Mouse (Mus musculus): ENCODE measurements around the gene Ssbp3. TPM values are rescaled to one million over a fixed set of nuclear protein-coding genes. Genes with fewer than 3 reads are reported as not detected.

Gene Ssbp3
- polyA plus RNA-seq, 1 experiment from 2014 or later = 173 TPM

DNA sequence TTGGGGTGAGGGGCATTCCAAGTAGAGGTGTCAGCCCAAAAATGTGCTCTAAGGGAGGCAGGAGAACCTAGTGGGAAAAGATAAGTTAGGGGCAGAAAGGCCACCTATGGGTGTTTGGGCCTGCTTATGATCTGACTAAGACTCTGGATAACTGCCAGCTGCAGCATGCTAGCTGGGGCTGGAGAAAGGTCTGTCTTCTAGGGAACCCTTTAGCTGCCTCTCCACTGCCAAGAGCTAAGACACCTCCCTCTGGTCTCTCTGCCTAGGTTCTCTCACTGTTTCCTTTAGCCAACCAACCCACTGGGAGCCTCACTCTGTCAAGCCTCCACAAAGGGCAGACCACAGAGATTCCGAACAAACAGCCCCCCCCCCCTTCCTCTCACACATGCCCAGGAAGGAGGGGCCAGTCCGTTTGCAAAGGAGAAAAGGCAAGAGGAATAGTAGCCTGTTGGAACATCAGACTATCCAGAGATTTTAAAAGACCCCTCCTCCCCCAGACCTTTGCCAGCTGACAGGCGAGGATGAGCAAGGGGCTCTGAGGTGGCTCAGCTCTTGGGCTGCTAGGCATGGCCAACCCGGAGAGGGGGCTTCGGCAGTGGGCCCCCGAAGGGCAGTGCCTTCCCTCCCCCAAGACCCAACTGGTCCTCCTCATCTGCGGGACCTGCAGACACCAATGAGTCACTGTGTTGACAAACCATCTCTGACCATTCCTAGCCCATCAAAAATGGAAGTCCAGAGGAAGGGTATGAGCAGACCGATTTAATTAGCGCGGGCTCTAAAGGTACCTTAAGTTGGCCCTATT lies 1.4 kb upstream of the Ssbp3 start:
- ATAC-seq = no peak

GRCm38 (mm10) chr4:106909797-106910196 lies 704 bp upstream of the Ssbp3 start:
- Histone ChIP-seq H3K4me2 (peak overlapping the region; percentile 94), H3K27ac (peak overlapping the region; percentile 94), H3K4me1 (peaks cover 48% of the 10 kb centered on the region), H3K36me3 (ENCODE audit: poor library complexity, severe bottlenecking) (peaks cover 9% of the 10 kb centered on the region), H3K9ac (peak overlapping the region; percentile 51; the same call in 1 of the 2 replicates), H3K9me3 (replicated peaks) (no peaks in the 10 kb centered on the region), H3K27me3 (no peaks in the 10 kb centered on the region), H3K4me3 (peak overlapping the region; percentile 100)
- 1% methylated on average over 6 of the region's 6 CpGs for whole genome bisulfite sequencing
- ATAC-seq = no peak

More for the DNA sequence above, 1.4 kb upstream of the Ssbp3 start:
- WGBS = 5% methylated on average over 10 of the region's 10 CpGs
- peak overlapping the region; percentile 100 for H3K4me3 ChIP-seq
- H3K36me3 ChIP-seq (ENCODE audit: poor library complexity, severe bottlenecking) = peaks cover 2% of the 10 kb centered on the region; the same call in 1 of the 2 replicates
- no peaks in the 10 kb centered on the region for H3K27me3 ChIP-seq
- H3K27ac ChIP-seq = peak overlapping the region; percentile 94
- H3K9ac ChIP-seq = peak overlapping the region; percentile 51
- peak overlapping the region; percentile 94 for H3K4me2 ChIP-seq
- H3K9me3 ChIP-seq (replicated peaks) = no peaks in the 10 kb centered on the region
- peaks cover 42% of the 10 kb centered on the region for H3K4me1 ChIP-seq

DNA sequence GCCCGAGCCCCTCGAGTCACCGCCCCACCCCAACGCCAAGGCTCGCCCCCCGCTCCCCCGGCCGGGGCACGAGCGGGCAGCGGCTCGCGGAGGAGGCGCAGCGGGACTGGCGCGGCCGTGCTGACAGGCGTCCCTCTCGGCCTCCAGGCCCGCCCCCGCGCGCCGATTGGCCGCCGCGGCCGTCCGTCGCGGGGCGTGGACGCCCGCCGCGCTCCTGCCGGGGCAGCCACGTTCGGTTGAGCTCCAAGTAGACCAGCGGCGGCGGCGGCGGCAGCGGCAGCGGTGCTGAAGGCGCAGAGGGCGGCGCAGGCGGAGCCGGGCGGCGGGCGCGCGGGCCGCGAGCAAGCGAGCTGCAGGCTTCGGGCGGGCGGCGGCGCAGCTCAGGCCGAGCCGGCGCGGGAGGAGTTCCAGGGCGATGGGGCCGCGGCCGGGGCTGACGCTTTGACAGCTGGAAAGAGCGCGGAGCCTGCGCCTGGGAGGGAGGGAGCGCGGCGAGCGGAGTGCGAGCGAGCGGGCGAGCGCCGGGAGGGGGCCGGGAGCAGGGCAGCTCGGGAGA lies 823 bp downstream of the Ssbp3 start:
- peak; percentile 92 for ATAC-seq
- H3K4me3 ChIP-seq = peak overlapping the region; percentile 100
- H3K27me3 ChIP-seq = no peaks in the 10 kb centered on the region
- H3K4me1 ChIP-seq = peaks cover 64% of the 10 kb centered on the region
- H3K9ac ChIP-seq = peak overlapping the region; percentile 100
- H3K27ac ChIP-seq = peak overlapping the region; percentile 99
- H3K4me2 ChIP-seq = peak overlapping the region; percentile 94
- no peaks in the 10 kb centered on the region for H3K9me3 ChIP-seq (replicated peaks)
- H3K36me3 ChIP-seq (ENCODE audit: poor library complexity, severe bottlenecking) = peaks cover 24% of the 10 kb centered on the region
- WGBS = 0% methylated on average over 39 of the region's 89 CpGs

GRCm38 (mm10) chr4:106911951-106912688 lies 1.6 kb downstream of the Ssbp3 start:
- H3K36me3 ChIP-seq (ENCODE audit: poor library complexity, severe bottlenecking) = peaks cover 32% of the 10 kb centered on the region
- H3K4me1 ChIP-seq = peaks cover 72% of the 10 kb centered on the region
- peak overlapping the region; percentile 100 for H3K9ac ChIP-seq
- H3K27ac ChIP-seq = peak overlapping the region; percentile 99
- no peaks in the 10 kb centered on the region for H3K27me3 ChIP-seq
- peak; percentile 25 for ATAC-seq
- WGBS = 1% methylated on average over 35 of the region's 73 CpGs
- peak overlapping the region; percentile 100 for H3K4me3 ChIP-seq
- H3K4me2 ChIP-seq = peak overlapping the region; percentile 94
- H3K9me3 ChIP-seq (replicated peaks) = no peaks in the 10 kb centered on the region

GRCm38 (mm10) chr4:106912689-106913041 lies 2.2 kb downstream of the Ssbp3 start:
- no peaks in the 10 kb centered on the region for H3K9me3 ChIP-seq (replicated peaks)
- peaks cover 37% of the 10 kb centered on the region for H3K36me3 ChIP-seq (ENCODE audit: poor library complexity, severe bottlenecking)
- H3K27me3 ChIP-seq = no peaks in the 10 kb centered on the region
- peaks cover 70% of the 10 kb centered on the region for H3K4me1 ChIP-seq
- peak overlapping the region; percentile 100 for H3K9ac ChIP-seq
- peak overlapping the region; percentile 99 for H3K27ac ChIP-seq
- under 1% methylated on average over 6 of the region's 6 CpGs for WGBS
- no peak for ATAC-seq
- H3K4me2 ChIP-seq = peak overlapping the region; percentile 94
- H3K4me3 ChIP-seq = peak overlapping the region; percentile 100

GRCm38 (mm10) chr4:106913411-106914049 lies 3.0 kb downstream of the Ssbp3 start:
- H3K4me3 ChIP-seq = peak overlapping the region; percentile 100
- 11% methylated on average over 9 of the region's 9 CpGs for WGBS
- no peaks in the 10 kb centered on the region for H3K27me3 ChIP-seq
- ATAC-seq = no peak
- H3K4me1 ChIP-seq = peaks cover 62% of the 10 kb centered on the region
- no peaks in the 10 kb centered on the region for H3K9me3 ChIP-seq (replicated peaks)
- peak overlapping the region; percentile 61 for H3K27ac ChIP-seq
- H3K4me2 ChIP-seq = peak overlapping the region; percentile 94
- H3K9ac ChIP-seq = peak overlapping the region; percentile 100
- peaks cover 46% of the 10 kb centered on the region for H3K36me3 ChIP-seq (ENCODE audit: poor library complexity, severe bottlenecking)

- H3K9ac ChIP-seq = peak overlapping the region; percentile 28; the same call in 1 of the 2 replicates
- no peaks in the 10 kb centered on the region for H3K27me3 ChIP-seq
- H3K36me3 ChIP-seq (ENCODE audit: poor library complexity, severe bottlenecking) = peaks cover 63% of the 10 kb centered on the region
- ATAC-seq = no peak
- 0 out of 2 replicates have a peak overlapping the region, but pooled peaks have one; percentile 100 for H3K4me3 ChIP-seq
- no peak overlapping the region for H3K27ac ChIP-seq
- H3K4me1 ChIP-seq = peaks cover 58% of the 10 kb centered on the region
- H3K9me3 ChIP-seq (replicated peaks) = no peaks in the 10 kb centered on the region
- H3K4me2 ChIP-seq = peak overlapping the region; percentile 94
- WGBS = 75% methylated on average over 8 of the region's 8 CpGs
These were observed 4.8 kb downstream of the Ssbp3 start for GRCm38 (mm10) chr4:106915265-106915664.

GRCm38 (mm10) chr4:106918263-106918662 lies 7.8 kb downstream of the Ssbp3 start:
- Histone ChIP-seq H3K4me3 (no peak overlapping the region), H3K27ac (no peak overlapping the region), H3K36me3 (ENCODE audit: poor library complexity, severe bottlenecking) (peaks cover 92% of the 10 kb centered on the region), H3K9ac (no peak overlapping the region), H3K27me3 (no peaks in the 10 kb centered on the region), H3K4me2 (no peak overlapping the region), H3K4me1 (peaks cover 83% of the 10 kb centered on the region), H3K9me3 (replicated peaks) (no peaks in the 10 kb centered on the region)
- ATAC-seq = no peak
- 52% methylated on average over 1 of the region's 1 CpGs for WGBS

DNA sequence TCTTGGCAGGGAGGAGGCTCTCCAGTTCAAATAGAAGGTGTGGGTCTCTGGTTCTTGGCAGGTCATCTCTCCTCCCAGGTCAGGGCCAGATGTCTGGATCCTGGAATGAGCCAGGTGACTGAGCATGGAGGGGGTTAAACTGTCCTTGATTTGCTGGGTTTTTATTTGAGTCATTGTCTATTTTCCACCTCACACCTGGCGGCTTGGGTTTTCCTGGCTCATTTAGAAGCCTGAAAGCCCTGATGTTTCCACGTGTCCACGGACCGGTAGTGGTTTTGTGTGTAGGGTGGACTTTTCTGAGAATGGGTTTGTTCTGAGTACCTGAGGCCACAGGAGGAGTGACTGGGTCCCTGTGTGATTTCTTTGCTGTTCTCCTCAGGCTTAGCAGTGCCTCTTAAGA lies 9.6 kb downstream of the Ssbp3 start:
- no peak for ATAC-seq

GRCm38 (mm10) chr4:106921375-106922336 lies 11.2 kb downstream of the Ssbp3 start:
- WGBS = 57% methylated on average over 9 of the region's 9 CpGs
- peaks cover 98% of the 10 kb centered on the region for H3K36me3 ChIP-seq (ENCODE audit: poor library complexity, severe bottlenecking)
- H3K4me2 ChIP-seq = 0 out of 2 replicates have a peak overlapping the region, but pooled peaks have one; percentile 3
- no peak overlapping the region for H3K4me3 ChIP-seq
- H3K27ac ChIP-seq = peak overlapping the region; percentile 45
- no peak overlapping the region for H3K9ac ChIP-seq
- no peaks in the 10 kb centered on the region for H3K9me3 ChIP-seq (replicated peaks)
- ATAC-seq = peak; percentile 56; the same call in 1 of the 2 replicates
- H3K4me1 ChIP-seq = peaks cover 59% of the 10 kb centered on the region
- no peaks in the 10 kb centered on the region for H3K27me3 ChIP-seq

More for the DNA sequence above, 9.6 kb downstream of the Ssbp3 start:
- no peak overlapping the region for H3K9ac ChIP-seq
- no peaks in the 10 kb centered on the region for H3K27me3 ChIP-seq
- H3K9me3 ChIP-seq (replicated peaks) = no peaks in the 10 kb centered on the region
- H3K4me2 ChIP-seq = no peak overlapping the region
- no peak overlapping the region for H3K27ac ChIP-seq
- 85% methylated on average over 4 of the region's 4 CpGs for WGBS
- H3K36me3 ChIP-seq (ENCODE audit: poor library complexity, severe bottlenecking) = peaks cover 99% of the 10 kb centered on the region
- peaks cover 64% of the 10 kb centered on the region for H3K4me1 ChIP-seq
- no peak overlapping the region for H3K4me3 ChIP-seq

DNA sequence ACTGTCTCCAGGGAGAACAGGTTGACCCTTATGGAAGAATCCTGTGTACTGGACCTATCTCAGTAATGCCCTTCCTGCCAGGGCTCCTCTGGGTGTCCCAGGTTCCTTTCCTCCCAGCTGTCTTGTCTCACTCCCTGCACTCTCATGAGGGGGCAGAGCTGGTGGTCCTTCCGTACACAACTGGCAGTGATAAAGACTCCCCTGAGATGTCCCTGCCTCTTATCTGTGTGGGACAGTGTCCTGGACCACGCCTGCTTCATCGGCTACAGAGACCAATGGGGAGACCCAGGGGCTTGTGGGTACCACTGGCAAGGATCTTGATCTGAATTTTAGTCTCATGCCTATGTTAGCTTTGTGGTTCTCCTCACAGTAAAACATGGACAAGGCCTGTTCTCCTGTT lies 12.4 kb downstream of the Ssbp3 start:
- no peak overlapping the region for H3K27ac ChIP-seq
- H3K36me3 ChIP-seq (ENCODE audit: poor library complexity, severe bottlenecking) = peaks cover 89% of the 10 kb centered on the region
- no peak overlapping the region for H3K4me2 ChIP-seq
- no peak overlapping the region for H3K4me3 ChIP-seq
- H3K27me3 ChIP-seq = no peaks in the 10 kb centered on the region
- 94% methylated on average over 3 of the region's 3 CpGs for WGBS
- no peak overlapping the region for H3K9ac ChIP-seq
- H3K4me1 ChIP-seq = peaks cover 58% of the 10 kb centered on the region
- no peak for ATAC-seq
- no peaks in the 10 kb centered on the region for H3K9me3 ChIP-seq (replicated peaks)
